Mouse (Mus musculus) adrenal gland, postnatal 14 days (tissue): Measurements from ENCODE around the gene Jak1. TPM values are rescaled to one million over a fixed set of nuclear protein-coding genes. Genes with fewer than 3 reads are reported as not detected.

Experiments
- DNase-seq: peaks from one replicate; pipeline ENCODE4 v3.0.0; 2021; ENCODE audit warnings: mixed read lengths
- total RNA-seq: library from RNA; stranded (reverse); gene quantifications from 2 replicates; pipeline ENCODE4 v1.2.3, GENCODE M21; 2021

Gene Jak1
- total RNA-seq, 1 experiment from 2014 or later = 116 TPM

DNA sequence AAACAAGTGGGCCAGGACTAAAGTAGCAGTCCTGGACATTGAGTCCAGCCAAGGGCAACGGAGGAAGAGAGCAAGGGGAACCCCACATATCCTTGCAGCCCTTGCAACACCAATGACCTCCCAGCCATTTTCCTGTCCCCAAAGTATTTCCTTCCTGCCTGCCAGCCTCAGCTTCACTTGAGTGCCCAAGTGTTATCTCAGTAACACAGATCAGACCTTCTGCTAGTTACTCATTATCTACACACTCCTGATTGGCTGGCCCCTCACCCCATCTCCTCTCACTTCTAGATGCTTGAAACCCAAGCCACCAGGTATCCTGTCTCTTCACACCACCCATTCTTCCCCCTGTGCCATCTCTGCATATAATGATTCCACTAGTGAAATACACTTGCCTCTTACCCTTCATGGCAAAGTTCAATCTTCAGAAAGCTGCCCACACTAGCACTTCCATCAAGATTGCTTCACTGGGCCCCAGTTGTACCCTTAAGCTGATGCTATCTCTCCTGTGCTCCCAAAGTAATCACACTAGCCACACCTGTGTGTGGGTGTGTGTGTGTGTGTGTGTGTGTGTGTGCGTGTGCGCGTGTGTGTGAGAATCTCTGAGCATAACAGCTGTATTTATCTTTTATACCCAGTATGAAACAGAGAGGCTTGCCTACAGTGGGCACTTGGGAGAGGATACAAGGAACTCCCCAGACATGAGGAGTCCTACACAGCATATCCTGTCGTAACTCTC is 72.7 kb downstream of the Jak1 start:
- peak; percentile 12 for DNase-seq

GRCm38 (mm10) chr4:101187381-101187780 is 77.7 kb downstream of the Jak1 start:
- no peak for DNase-seq

DNA sequence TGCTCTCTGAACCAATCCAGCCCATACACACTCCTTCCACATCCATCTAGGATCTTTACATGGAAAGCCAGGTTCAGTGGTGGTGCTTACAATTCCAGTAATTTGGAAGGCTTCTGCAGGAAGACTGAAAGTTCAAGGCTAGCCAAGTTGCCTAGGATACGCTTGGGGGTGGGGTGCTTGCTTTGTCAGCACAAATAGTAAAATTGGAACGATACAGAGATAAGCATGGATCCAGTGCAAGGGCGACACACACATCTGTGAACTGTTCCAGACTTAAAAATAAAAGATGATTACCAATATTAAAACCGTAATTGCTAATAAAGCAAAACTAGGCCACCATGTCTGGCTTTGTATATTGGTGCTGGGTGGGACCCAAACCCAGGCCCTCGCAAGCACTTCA is 78.5 kb downstream of the Jak1 start:
- peak; percentile 61 for DNase-seq

- no peak for DNase-seq
Observed at GRCm38 (mm10) chr4:101185216-101185615, 79.9 kb downstream of the Jak1 start.

- peak; percentile 22 for DNase-seq
Observed at GRCm38 (mm10) chr4:101182603-101183011, 82.5 kb downstream of the Jak1 start.

GRCm38 (mm10) chr4:101180681-101181080 is 84.4 kb downstream of the Jak1 start:
- DNase-seq = no peak

GRCm38 (mm10) chr4:101179836-101180235 is 85.2 kb downstream of the Jak1 start:
- no peak for DNase-seq

GRCm38 (mm10) chr4:101179076-101179475 is 86.0 kb downstream of the Jak1 start:
- DNase-seq = no peak

GRCm38 (mm10) chr4:101177796-101178195 is 87.3 kb downstream of the Jak1 start:
- DNase-seq = no peak

- no peak for DNase-seq
Observed at GRCm38 (mm10) chr4:101176123-101176522, 89.0 kb downstream of the Jak1 start.

- no peak for DNase-seq
Observed at GRCm38 (mm10) chr4:101174916-101175625, 90.0 kb downstream of the Jak1 start.

GRCm38 (mm10) chr4:101172738-101173137 is 92.3 kb downstream of the Jak1 start:
- DNase-seq = no peak

DNA sequence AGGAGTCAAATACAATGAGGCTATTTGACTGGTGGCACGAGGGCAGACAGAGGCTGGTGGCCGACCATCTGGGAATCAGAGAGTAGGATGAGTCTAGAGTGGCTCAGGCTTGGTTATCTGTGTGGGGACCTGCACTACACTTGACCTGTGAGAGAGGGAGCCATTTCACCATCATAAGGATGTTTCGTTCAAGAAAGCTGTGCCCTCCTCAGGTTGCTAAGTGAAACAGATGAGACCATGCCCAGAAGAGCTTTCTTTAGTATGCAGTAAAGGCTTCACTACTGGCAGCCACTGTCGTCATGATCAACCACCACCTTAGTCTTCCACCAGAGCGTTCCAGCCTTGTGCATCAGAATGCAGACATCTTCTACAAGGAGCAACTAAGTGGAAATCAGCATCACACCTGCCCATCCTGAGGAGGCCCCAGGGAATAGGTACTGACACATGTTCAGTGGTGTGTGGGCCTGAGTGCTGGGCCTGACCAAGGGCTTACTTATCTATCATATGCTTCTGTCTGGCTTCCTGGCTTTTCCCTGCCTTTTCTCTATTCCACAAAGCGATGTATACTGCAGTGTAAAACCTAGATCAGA is 96.8 kb downstream of the Jak1 start:
- DNase-seq = peak; percentile 60

DNA sequence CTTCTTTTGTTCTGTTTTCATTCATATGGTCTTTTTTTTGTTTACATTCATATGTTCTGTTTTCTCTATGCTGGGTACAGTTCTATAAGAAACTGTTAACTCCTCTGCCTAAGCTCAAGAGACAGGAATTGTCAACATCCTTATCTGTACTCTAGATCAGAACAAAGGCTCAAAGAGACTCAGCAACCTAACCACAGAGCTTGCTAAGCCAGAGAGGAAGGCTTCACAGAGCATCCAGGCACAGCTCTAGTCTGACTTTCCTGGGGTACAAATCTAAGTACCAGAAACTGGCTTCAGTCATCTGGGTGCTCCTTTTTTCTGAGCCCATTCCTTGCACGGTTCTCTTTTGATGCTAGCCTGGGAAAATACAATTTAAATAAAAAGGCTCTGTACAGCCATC is 97.3 kb downstream of the Jak1 start:
- DNase-seq = no peak

- DNase-seq = peak; percentile 46
Observed at GRCm38 (mm10) chr4:101165776-101166175, 99.3 kb downstream of the Jak1 start.

DNA sequence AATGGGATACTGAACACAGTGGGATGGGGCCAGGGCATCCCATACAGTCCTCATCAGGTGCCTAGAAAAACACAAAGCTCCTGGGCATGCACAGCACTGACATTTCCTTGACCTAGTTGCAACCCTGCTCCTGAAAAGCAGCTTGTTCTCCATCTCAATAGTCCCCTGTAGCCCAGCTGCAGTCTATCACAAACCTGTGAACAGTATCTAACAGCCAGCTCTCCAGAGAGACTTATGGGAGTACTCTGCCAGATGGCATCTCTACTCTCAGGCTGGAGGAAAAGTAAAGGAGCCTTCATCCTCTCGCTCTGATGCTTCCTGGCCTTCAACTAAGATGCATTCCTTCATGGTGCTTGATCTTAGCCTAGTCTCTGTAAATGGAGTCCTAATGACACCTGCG is 100.4 kb downstream of the Jak1 start:
- DNase-seq = no peak

DNA sequence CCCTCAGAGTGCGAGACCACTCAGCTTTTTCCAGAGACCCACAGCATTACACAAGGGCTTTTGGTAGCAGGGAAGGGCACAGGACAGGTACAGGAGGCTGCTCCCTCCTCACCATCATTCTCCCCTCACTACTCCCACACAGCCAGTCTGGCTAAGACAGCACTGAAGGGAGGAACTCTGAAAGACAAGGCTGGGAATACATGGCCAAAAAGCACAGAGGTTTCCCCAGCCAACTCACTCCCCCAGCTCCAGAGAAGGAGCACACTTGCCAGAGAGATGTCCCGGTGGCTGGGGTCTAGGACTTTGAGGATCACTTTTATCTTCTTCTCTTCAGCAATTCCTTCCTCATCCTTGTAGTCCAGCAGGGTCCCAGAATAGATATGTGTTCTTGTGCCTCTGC is 100.9 kb downstream of the Jak1 start:
- DNase-seq = no peak

- DNase-seq = no peak
Observed at GRCm38 (mm10) chr4:101160821-101161220, 104.3 kb downstream of the Jak1 start.

DNA sequence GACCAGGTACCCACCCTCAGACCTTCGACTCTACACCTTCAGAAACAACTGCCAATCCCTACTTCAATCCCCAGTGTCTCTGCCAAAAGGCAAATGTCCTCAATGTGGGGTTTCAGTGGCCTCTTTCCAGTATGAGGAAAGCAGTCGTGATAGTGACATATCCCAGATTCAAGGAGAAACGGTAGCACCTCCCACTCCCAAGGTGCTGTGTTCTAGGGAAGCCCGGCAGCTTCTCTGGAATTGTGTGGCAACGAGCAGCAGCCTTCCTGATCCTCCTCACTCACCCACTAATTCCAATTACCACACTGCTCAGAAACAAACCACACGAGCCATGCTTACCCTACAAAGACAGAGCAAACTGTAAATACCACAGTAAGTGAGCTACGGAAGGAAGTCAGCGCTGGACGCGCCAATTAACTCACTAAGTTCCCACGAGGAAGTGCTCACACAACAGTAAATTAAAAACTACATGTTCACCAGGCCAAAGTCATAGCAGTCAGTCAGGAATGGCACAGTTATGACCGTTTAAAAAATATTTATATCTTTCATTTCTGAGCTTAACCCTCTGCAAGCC is 105.8 kb downstream of the Jak1 start:
- no peak for DNase-seq

GRCm38 (mm10) chr4:101158282-101158681 is 106.8 kb downstream of the Jak1 start:
- no peak for DNase-seq

GRCm38 (mm10) chr4:101157476-101157875 is 107.6 kb downstream of the Jak1 start:
- no peak for DNase-seq

DNA sequence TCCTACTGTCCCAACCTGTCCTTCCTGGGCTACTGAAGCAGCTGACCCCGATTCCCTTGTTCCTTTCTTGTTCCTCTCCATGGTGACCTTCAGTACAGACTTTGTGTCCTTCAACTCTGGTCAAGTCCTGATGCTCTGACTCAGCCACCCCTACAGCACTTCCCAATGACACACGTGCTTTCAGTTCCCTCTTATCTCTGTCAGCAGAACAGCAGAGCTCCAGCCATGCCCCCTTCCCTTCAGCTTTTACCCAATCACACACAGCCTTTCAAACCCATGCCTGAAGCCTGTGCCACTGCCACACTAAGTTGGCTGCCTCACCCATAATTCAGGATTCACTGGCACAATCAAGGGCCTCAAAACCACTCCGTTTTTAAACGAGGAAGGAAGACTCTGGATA is 109.5 kb downstream of the Jak1 start:
- DNase-seq = peak; percentile 62
